Mouse (Mus musculus) G1E-ER4 (cell line): Measurements from ENCODE around the gene Dgkd. TPM values are rescaled to one million over a fixed set of nuclear protein-coding genes. Genes with fewer than 3 reads are reported as not detected.

ENCODE experiments used
- GATA1 ChIP-seq: IDR thresholded peaks from one replicate; pipeline ENCODE4 v1.8.0; 2012; ENCODE audit warnings: low read length, inconsistent platforms
- polyA plus RNA-seq: library from polyadenylated mRNA; stranded (reverse); fragments of >175 nt; gene quantifications from 2 replicates; pipeline ENCODE4 v1.2.3, GENCODE M21; 2012

Dgkd gene
- polyA plus RNA-seq: 15.5 and 25.3 TPM in 2 replicates

DNA sequence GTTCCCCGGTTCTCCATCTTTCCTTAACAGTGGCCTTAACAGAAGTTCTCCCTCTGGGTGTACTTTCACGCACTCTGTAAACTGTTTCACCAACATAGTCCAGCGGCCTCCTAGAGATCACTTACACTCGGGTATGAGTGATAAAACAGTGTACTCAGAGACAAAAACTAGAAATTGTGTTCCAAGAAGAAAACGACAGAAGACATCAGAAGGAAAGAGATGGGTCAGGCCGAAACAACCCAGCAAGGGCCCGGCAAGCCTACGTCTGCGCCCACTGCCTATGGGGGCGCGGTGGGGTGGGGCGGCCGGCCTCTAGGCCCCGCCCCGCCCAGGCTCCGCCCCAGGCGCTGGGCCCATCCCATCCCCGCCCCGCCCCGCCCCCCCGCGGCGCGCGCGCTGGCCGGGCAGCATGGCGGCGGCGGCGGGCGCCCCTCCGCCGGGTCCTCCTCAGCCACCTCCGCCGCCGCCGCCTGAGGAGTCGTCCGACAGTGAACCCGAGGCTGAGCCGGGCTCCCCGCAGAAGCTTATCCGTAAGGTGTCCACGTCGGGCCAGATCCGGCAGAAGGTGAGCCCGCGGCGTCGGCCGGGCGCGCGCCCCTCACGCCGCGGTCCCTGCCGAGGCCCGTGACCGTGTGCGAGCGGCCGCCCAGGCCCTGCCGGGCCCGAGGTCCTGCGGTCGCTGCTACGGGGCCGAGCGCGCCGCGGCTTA lies at the start of gene Dgkd:
Dgkd (plus strand) TSS at position 396 of the 709 bp plus-strand sequence.
- TF ChIP-seq GATA1: no peak

DNA sequence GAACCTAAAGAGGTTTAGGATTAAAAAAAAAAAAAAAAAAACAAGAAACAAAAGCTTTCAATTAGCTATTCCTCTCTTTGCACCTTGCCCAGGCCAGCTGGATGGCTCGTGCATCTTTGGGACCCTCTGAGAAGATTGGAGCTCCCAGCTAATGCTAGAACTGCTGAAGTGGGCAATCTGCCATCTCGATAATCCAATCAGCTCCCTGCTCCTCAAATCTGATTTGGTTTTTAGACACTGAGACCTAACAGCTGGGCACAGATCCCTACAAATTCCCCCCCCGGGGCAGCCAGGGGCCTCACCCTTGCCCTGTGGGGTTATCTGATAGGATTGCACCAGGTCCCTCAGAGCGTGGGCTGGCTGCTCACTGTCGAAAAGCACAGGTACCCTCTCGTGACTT lies 49.5 kb upstream of the Dgkd start, which contains the start of gene Sag:
Sag (plus strand) TSS at position 105 of the 400 bp plus-strand sequence.
- TF ChIP-seq GATA1: no peak

DNA sequence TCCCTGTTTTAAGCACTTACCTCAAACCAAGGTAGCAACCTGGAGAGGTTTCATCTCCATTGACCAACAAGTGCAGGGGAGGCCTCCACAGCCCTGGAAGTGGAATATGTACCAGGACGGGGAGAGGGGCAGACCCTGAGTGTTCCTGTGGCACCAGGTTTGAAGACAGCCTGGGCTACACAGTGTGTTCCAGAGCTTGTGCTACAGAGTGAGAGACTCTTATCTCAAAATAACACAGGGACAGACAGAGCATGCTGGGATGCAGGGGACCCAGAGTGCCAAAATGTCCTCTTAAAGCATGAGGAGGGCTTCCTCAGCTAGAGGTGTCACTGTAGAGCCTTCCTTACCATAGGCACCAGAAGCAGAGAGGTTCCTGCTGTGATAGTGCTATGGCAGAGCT lies 45.3 kb upstream of the Dgkd start:
- TF ChIP-seq GATA1: no peak

DNA sequence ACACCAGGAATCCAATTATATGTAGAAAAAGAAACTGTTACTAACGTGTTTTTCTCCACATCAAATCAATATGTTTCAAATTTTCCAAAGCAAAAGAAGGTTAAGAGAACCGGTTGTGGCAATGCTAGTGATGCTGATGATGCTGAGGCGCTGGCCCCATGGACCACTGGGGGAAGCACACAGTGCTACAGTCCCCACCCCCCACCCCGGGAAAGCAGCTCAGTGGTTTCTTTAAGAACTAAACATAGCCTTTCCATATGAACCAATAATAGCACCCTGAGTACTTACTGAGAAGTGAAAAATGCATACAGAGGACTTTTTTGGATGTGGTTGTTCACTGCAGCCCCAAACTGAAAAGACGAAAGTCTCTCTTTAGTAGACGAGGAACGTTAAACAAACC lies 41.7 kb upstream of the Dgkd start:
- TF ChIP-seq GATA1: no peak

DNA sequence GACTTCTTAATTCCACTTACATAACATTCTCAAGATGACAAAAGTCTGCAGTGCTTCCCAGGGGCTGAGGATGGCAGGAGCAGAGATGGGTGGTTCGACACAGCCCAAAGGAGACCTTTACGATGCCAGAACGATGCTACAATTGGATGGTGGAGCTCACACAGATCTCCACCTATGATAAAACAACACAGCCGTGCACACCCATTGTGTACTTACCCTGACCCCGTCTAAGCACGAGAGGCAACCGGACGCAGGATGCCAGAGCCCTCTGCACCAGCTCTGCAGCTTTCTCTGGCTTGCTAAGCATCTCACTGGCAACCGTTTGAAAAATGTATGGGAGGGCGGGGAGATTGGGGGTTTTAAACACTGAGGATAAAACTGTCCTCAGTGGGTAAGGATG lies 41.0 kb upstream of the Dgkd start:
- TF ChIP-seq GATA1: no peak

DNA sequence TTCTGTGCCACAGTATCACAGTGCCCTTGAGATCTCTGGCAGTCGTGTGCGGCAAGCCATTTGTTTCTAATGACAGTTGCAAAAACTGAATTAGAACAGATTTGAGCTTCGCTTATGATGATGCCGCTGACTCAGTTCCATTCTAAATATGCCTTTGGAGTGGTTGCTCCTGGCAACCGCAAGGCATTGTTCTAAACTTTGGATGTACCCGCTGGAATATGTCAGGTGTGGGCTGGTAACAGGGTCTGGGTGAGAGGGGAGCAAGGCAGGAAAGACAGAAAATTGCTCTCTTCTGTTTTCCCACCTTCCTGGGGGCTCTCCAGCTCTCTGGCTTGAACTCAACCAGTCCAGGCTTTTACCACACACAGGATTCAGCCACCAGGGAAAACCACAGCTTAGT lies 39.9 kb upstream of the Dgkd start:
- TF ChIP-seq GATA1: no peak

DNA sequence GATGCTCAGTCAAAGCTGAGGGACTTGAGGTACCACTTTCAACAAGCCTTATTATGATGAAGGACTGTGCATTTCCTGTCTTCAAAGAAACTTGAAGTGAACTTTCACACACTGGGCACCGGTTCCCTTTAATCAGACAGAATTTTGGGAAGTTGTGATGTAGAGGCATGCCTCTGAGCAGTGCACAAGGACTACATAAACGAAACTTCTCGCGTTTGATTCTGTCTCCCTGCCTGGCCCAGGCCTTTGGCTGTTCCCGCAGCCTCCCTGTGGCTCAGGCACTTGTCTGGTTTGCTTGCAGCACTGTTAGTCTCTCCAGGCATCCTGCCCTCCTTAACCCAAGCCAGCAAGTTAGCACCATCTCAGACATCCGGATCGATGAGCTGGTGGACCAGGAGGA lies 39.4 kb upstream of the Dgkd start:
- TF ChIP-seq GATA1: no peak

DNA sequence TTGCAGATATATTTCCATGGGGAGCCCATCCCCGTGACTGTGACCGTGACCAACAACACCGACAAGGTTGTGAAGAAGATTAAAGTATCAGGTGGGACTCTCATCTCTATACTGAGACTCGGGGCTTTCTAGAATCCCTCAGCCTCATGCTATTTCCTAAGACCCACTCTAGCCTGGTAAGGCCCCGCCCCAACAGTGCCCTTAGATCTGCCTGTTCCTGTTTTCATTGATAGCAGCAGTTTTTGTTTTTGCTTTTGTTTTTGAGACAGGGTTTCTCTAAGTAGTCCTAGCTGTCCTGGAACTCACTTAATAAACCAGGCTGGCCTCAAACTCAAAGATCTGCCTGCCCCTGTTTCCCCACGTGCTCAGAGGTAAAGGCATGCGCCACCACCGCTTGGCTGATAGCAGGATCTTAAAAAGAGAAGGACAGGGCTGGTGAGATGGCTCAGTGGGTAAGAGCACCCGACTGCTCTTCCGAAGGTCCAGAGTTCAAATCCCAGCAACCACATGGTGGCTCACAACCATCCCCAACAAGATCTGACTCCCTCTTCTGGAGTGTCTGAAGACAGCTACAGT lies 28.6 kb upstream of the Dgkd start:
- TF ChIP-seq GATA1: no peak

DNA sequence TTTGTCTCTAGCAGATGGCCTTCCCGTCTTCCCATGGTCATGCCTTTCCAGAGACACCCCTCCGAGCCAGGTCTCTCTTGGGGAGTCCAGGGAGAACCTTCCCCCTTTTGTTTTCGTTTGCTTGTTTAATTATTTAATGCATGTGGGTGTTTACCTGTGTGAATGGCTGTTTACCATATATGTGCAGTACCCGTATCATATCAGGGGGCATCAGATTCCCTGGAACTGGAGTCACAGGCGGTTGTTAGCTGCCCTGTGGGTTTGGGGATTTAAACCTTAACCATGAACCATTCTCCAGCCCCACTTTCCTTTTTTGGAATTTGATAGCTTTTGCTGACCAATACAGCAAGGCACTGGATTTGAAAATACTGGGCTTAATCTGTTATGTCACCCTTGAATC lies 27.8 kb upstream of the Dgkd start:
- no peak for TF ChIP-seq GATA1

DNA sequence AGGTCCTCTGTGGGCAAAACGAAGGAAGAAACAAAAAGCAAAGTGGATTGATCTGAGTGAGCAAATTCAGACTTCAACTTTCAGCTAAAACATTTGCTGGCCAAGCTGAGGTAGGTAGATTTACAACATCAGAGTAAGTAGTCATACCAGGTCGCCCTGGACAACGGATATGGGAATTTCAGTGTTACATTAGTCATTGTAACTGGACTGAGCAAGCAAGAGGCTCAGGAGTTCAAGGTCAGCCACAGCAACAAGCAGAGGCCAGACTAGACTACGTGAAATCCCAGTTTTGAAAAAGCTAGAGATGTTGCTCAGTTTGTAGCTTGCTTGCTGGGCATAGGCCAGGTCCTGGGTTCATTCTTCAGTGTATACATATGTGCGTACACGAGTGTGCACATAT lies 27.1 kb upstream of the Dgkd start:
- TF ChIP-seq GATA1: no peak

DNA sequence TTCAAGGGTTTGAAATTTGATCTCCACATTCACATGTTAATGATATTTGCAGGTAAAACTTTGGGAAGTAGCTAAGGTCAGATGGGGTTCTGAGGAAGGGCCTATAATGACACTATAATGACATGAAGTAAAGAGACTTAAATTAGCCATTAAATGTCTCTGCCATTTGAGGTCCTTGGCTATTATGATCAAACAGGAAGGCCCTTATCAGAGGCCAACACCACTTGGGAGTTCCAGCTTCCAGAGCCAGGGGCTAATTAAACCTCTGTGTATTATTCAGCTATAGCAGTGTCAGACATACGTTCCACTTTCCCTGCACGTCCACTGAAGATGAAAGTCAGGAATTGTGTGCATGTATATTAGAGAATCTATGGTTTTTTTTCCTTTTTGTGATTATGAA lies 26.6 kb upstream of the Dgkd start:
- no peak for TF ChIP-seq GATA1

DNA sequence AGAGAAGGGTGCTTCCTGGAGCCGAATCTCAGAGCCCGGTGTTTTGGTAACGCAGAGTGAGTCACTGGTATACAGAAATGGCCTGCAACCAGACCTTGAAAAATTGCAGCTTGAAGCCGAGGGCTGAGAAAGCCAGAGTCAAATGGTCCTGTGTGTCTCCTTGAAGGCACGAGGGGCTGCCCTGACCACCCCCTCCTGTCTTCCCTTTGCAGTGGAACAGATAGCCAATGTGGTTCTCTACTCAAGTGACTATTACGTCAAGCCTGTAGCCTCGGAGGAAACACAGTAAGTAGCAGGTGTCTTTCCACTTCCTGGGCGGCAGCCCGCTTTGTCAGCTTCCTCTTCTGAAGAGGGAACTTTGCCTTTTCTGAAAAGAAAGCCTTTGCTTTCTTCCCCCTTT lies 24.9 kb upstream of the Dgkd start:
- TF ChIP-seq GATA1: no peak

DNA sequence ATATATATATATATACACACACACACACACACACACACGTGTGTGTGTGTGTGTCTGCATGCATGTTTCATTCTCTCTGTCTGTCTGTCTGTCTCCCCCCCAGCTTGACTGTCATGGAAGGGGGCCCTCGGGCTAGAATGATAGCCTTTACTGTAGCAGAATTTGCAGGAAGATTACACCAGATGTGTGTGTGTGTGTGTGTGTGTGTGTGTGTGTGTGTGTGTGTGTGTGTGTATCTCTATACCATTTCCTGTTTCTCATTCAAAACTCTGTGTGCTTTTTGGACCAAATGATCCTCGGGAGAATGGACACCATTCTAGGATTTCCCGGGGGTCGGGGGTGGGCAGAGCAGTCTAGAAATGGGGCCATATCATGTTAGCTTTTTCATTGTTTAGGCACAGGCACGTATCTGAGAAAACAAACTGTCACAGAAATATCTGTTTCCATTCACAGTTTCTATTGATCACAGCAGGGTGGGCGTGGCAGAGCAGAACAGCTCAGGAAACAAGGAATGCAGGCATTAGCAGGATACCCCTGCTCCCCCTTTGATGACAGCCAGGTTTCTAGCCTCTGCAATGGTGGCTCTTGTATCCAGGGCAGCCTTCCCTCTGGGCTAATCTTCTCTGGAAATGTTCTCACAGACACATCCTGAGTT lies 24.0 kb upstream of the Dgkd start:
- no peak for TF ChIP-seq GATA1

DNA sequence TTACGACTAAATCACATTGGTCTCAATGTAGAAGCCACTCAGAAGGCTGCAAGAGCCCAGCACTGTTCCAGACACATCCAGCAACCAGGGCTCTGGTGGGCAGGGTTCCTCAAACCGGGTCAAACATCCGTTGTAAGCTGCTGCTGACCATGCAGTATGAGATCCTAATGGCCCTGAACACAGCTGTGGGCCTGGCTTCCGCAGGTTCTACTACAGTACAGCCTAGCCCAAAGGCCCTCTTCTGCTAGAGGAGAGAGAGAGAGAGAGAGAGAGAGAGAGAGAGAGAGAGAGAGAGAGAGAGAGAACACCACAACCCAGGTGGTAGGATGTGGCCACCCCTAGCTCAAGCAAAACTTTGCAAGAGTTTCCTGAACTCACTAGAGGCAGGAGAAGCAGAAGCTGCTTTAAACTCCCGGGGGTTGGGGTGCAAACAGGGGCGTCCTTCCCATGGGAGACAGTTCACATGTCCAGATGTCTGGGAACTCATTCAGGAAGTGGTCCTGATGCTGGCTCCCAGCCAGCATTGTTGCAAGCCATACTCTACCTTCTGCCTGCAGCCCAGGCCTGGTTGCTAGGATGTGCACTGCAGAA lies 23.4 kb upstream of the Dgkd start:
- TF ChIP-seq GATA1: no peak

DNA sequence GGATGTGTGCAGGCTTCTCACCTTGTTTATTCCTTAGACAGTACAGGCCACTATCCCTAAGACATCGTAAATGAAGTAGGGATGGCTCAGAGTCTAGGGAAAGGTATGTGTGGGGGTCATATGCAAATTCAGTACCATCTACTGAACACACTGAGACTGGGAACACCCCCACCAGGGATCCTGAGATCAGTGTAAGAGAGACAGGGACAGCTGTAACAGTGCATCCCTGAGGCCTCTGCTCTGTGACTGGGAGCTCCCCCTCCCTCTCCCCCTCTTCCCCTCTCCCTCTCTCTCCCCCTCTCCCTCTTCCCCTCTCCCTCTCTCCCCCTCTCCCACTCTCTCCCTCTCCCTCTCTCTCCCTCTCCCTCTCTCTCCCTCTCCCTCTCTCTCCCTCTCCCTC lies 16.6 kb upstream of the Dgkd start:
- TF ChIP-seq GATA1: no peak

DNA sequence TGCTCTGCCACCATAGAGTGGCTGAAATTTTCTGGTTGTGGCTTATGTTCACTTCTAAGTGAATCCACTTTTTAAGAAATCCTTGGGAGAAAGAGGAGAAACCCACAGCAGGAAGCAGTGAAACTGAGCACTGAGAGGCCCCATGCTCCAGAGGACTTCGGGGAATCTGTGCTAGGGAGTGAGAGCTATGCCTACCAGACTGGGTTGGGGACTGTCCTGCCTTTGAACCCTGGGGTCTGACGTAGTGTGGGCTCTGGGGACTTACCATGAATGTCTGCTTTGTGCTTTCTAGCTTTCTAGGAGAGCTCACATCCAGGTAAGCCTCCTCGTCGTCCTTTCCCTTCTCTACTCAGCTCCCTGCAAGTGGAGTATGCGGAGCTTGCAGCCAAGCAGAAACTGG lies 16.1 kb upstream of the Dgkd start:
- no peak for TF ChIP-seq GATA1
